Mouse (Mus musculus) spleen, embryonic (tissue): Measurements from ENCODE around the gene Tm4sf4.

Experiments used
- CTCF ChIA-PET: fragments of 350-600 bp; sonication (Branson Sonifier 250); formaldehyde crosslinking; loops from one replicate; lab custom pipeline; 2022; lab: Charles Lee

The Tm4sf4 gene

DNA sequence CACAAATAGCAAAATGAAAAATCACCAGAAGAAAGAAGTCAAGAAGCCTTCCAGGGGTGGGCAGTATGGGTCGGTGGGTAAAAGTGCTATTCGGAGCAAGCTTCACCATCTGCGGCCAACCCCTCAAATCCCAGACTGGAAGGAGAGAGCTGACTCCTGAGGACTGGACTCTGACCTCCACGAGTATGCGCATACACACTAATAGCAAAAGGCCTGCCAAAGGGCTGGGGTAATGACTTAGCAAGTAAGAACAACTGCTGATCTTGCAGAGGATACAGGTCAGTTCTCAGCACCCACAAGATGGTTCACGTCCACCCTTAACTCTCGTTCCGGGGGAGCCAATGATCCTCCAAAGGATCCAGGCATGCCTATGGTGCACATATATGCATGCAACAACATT is 49.3 kb downstream of the Tm4sf4 start:
- CTCF ChIA-PET = no interaction called here

DNA sequence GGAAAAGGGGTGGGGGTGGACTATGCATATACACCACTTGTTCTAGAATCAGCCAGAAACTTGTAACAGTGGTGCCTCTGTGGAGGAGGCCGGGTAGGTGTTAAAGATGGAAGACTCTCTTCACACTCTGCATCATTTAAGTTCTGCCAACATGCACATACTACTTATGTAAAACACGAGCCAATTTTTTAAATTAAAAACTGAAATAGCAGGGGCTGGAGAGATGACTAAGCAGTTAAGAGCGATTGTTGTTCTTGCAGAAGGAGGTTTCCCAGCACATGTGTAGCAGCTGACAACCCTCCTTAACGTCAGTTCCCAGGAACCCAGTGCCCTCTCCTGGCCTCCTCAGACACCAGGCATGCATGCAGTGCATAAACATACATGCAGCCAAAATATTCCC is 55.5 kb downstream of the Tm4sf4 start:
- CTCF ChIA-PET = no interaction called here

DNA sequence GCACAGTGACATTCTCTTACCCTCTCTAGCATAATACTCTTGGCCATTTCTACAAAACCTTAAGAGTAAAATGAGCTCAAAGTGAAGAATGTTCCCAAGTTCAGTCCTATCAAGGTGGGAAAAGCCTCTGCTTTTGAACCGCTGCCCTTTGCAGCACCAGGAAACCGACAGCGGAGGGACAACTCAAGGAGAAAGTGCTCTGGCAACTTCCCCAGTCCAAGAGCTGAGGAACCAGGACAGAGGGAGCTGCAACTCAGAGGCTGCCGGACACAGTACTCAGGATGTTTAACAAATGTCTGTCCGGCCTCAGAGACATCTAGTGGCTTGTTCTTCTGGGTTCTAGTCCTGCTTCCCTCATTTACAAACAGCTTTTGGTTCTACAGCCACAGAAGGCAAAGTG is 56.9 kb downstream of the Tm4sf4 start:
- CTCF ChIA-PET = no interaction called here

GRCm38 (mm10) chr3:57486068-57486467 is 61.0 kb downstream of the Tm4sf4 start:
- CTCF ChIA-PET = no interaction called here

- CTCF ChIA-PET = no interaction called here
Observed at GRCm38 (mm10) chr3:57487455-57488153, 62.5 kb downstream of the Tm4sf4 start.
